Mouse (Mus musculus) cerebellum, adult 2 months (tissue): ENCODE measurements around the gene Catsperz.

Experiments
- CTCF ChIP-seq: fragments of 200-500 bp; IDR thresholded peaks from 2 replicates; pipeline ENCODE4 v1.5.1; 2011; ENCODE audit warnings: low read depth, mild to moderate bottlenecking, control low read depth, low read length, moderate library complexity, borderline replicate concordance; ENCODE audit not compliant: insufficient read depth
- POLR2A ChIP-seq: fragments of 200-500 bp; IDR thresholded peaks from 2 replicates; pipeline ENCODE4 v1.6.1; 2011; ENCODE audit warnings: low read length, control low read depth, borderline replicate concordance; ENCODE audit not compliant: insufficient read depth

GRCm38 (mm10) chr19:6968491-6969271 is 43.5 kb upstream of the Catsperz start:
- no peak for TF ChIP-seq CTCF
- TF ChIP-seq POLR2A = no peak
